Mouse (Mus musculus) ovary, adult 10 weeks (tissue): ENCODE data around the gene Zscan4e. TPM values are rescaled to one million over a fixed set of nuclear protein-coding genes. Genes with fewer than 3 reads are reported as not detected.

Source experiments
- polyA plus RNA-seq: library from polyadenylated mRNA; stranded (reverse); fragments of 350-450 nt; fragmentation: Illumina TruSeq; extraction: RNeasy Lipid Tissue Mini Kit (QIAGEN cat#74804); gene quantifications from one replicate; pipeline ENCODE4 v1.2.3, GENCODE M21; 2014

Zscan4e gene
- not detected for polyA plus RNA-seq

GRCm38 (mm10) chr7:11310582-11310981 is at the start of gene Zscan4e:
TSS of gene Zscan4e (minus strand) at chr7:11310682.

Other genes with a start within 250 kb of the Zscan4e start
- gene Zscan4-ps1, start 241.0 kb downstream of the Zscan4e start, polyA plus RNA-seq: 1.3 TPM
- 0.34 TPM for gene Zscan4d, start 144.5 kb downstream of the Zscan4e start, polyA plus RNA-seq
- not detected for gene Zscan4f, start 87.2 kb upstream of the Zscan4e start, polyA plus RNA-seq
- not detected for gene Zscan4-ps2, start 203.6 kb upstream of the Zscan4e start, polyA plus RNA-seq